Mouse (Mus musculus) hindlimb bud, embryonic 11.5 days (tissue): ENCODE data around the gene Marveld1.

Source experiments
- DNase-seq: peaks from one replicate; pipeline ENCODE4 v3.0.0-alpha.2; 2012; ENCODE audit warnings: low read depth, low spot score; ENCODE audit errors: extremely low spot score

Marveld1 gene

GRCm38 (mm10) chr19:42169322-42169975, 22.2 kb downstream of the Marveld1 start:
- no peak for DNase-seq

DNA sequence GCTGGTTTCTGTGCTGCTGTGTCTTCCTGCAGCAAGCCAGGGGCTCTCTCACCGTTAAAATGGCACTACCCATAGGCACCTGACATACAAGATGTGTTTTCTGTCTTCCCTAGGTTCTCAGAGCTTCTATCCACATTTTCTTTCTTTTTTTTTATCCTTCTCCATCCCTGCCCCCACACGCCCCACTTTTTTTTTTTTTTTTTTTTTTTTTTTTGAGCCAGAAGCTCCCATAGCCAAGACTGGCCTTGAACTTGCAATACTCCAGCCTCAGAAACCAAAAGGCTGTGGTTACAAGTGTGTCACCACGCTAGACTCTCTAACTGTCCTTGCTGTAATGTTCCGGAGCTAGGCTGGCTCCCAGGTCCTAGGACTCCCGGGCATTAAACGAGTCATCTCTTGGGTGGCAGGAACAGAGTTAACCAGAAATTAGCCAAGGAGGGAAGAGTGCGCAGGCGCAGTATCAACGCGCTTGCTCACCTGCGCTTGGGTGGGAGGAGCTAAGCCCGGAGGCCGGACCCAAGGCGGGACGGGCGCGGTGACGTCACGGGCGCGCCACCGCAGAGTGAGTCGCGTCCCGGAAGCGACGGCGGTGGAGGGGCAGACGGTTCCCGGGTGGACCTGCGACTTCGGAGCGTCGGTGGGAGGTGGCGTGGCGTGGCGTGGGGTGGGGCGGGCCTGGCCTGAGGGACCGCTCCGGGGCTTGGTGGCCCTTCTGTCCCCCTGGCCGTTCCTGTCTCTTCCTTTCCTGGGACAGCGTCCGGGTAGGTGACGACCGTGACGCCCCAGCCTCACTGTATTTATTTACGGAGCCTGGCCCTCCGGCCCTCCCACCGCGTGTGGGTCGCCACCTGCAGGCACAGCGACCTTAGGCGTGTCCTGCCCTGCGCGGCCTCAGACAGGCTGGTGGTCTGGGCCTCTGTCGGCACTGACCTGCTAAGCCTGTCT, 23.1 kb downstream of the Marveld1 start:
- peak; percentile 78 for DNase-seq

- DNase-seq, result no peak
Observed at GRCm38 (mm10) chr19:42176841-42177240, 29.6 kb downstream of the Marveld1 start.

- no peak for DNase-seq
Observed at GRCm38 (mm10) chr19:42177461-42177860, 30.3 kb downstream of the Marveld1 start.

DNA sequence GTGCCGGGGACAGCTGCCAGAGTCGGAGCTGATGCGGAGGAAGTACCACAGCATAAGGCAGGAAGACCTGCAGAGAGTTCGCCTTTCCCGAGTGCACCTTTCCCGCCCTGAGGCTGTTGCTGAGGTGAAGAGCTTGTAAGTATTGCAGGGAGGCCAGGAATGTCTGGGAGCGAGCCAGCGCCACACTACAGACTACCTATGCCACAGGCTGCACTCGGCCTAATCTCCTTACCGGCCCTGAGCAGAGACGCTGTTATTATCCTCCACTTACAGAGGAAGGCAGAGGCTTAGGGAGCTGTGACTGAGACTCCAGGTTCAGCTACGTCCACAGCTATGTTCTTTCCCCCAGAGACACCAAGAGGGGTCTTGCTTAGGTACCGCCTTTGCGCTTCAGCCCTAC, 32.2 kb downstream of the Marveld1 start:
- no peak for DNase-seq

DNA sequence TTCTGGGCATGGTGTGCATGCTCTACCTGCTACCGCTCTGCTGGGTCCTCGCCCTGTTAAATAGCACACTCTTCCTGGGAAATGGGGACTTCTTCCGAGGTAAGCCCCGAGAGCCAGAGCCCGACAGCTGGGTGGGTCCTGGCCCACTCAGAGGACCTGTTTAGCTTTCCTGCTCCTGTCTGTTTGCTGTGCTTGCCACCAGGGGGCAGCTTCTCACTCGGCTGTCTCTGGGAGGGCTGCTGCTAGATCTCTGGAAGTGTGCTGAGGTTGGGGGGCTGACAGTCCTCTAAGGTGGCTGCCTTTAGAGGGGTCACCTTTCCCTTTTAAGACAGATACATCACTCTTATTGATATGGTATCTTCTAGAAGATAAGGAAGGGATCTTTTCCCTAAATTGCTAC, 35.5 kb downstream of the Marveld1 start:
- DNase-seq, result no peak

- DNase-seq, result no peak
Observed at GRCm38 (mm10) chr19:42189735-42190134, 42.5 kb downstream of the Marveld1 start.

- DNase-seq, result no peak
Observed at GRCm38 (mm10) chr19:42190494-42190893, 43.3 kb downstream of the Marveld1 start.

- no peak for DNase-seq
Observed at GRCm38 (mm10) chr19:42193311-42193710, 46.1 kb downstream of the Marveld1 start.

GRCm38 (mm10) chr19:42196378-42196777, 49.2 kb downstream of the Marveld1 start:
- DNase-seq, result no peak

DNA sequence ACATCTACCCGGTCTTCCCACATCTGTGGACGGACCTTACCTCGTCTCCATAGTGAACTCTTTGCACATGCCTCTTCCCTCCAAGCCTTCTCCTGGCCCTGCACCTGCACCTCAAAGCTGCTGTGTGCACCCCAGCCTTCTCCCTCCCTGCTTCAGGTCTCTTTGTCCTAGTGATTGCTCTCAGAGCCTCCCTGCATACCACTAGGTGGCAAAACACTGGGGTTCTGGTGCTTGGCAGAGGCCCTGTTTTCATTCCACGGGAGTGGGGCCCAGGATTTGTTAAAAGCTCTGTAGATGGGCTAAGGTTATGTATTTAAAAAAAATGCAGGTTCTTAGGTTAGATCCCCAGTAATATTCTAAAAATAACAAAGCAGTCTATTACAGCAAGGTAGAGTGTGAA, 49.9 kb downstream of the Marveld1 start:
- no peak for DNase-seq

GRCm38 (mm10) chr19:42198026-42198425, 50.8 kb downstream of the Marveld1 start:
- no peak for DNase-seq
